Mouse (Mus musculus) ovary, adult 10 weeks (tissue): ENCODE results near the gene Phc1. TPM values are rescaled to one million over a fixed set of nuclear protein-coding genes. Genes with fewer than 3 reads are reported as not detected.

ENCODE experiments used
- polyA plus RNA-seq: library from polyadenylated mRNA; stranded (reverse); fragments of 350-450 nt; fragmentation: Illumina TruSeq; extraction: RNeasy Lipid Tissue Mini Kit (QIAGEN cat#74804); gene quantifications from one replicate; pipeline ENCODE4 v1.2.3, GENCODE M21; 2014

Phc1 gene
- 4.2 TPM for polyA plus RNA-seq

DNA sequence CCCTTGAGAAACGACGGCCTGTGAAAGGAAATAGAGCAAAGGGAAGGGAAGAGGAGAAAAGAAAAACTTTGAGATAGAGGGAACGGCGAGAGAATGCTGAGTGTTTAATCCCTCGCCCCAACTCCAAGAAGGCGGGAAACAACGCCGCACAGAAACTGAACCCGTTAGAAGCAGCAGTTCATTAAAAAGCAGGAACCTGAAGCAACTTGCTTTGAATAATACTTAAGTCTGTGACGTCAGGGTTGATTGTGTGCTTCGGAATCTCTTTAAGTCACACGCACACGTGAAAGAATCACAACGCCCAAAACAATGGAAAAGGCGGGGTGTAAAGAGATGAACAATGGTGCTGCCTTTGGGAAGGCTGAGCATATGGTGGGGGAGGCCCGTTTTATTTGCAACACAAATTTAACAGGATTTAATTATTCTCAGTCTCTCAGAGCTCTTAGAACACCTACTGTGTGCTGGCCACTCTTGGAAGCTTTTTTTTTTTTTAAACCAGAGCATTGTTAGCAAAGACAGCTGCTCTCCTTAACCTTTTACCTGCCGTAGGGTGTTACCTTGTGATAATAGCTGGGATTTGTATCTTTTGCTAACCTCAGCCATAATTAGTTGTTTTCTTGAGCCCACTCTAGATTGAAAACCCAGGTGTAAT lies at the start of gene Phc1:
TSS of gene Phc1 (minus strand) at position 213 of the 652 bp plus-strand sequence.

DNA sequence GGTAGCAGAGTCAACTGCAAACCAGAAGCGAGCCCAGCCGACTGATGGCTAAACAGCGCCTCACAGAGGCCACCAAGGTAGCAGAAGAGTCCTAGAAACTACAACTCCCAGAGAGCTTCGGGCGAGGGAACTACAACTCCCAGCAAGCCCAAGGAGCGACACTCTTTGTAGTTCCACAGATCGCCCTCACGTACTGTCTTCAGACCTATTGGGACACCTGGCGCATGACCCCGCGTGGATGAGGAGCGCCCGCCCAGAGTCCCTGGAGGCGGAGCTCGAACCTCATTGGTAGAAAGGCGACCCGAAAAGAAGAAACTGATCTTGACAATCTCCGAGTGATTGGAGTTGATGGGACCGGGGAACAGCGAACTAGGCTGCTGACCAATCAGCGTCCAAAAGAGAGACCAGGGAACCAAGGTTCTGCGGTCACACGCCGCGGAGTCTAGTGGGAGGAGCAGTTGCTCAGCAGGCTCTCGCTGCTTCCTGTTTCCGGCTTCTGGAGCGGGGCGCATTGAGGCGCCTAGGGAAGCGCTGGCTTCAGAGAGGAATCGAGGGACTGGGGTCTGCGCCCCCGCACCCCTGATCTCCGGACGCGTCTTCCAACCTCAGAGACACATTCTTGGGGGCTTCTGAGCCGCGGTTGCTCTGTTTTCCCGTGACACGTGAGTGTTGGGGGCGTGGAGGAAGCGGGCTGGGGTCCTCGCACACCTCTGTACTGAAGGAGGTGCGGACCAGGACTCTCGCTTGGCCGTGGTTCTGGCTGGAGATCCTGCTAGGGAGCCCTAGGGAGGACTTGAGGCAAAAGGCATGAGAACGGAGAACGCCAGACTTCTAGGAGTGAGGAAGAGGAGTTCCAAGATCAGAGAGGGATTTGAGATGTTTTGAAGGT lies 31.6 kb downstream of the Phc1 start, which contains the start of gene M6pr:
TSS of gene M6pr (plus strand) at position 216 of the 889 bp plus-strand sequence.

DNA sequence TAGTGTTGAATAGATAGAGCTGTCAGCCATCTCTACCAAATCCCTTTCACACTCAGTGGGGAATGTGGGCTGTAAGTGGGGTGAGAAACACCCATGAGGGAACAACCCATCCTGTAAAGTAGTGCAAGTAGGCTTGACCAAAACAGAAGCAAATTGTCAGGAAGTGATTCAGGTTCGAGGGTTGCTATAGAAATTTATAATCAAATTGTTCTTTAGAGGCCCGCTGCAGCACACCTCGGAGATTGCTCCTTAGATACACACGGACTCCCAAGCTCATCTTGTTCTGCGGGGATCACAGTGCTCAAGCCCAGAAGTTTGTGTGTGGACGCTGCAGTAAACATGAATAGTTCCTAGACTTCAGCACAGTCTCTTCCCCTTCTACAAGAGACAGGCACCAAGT lies 57.6 kb downstream of the Phc1 start, which contains the start of gene Klrg1:
TSS of gene Klrg1 (minus strand) at position 101 of the 400 bp plus-strand sequence.

Other genes with a start within 250 kb of the Phc1 start
- gene Klrg1, start 57.7 kb downstream of the Phc1 start, polyA plus RNA-seq: 0.34 TPM
- gene M6pr, start 31.8 kb downstream of the Phc1 start, polyA plus RNA-seq: 234 TPM
- 81.0 TPM for gene Rimklb, start 158.2 kb upstream of the Phc1 start, polyA plus RNA-seq
- 33.2 TPM for gene Mfap5, start 165.3 kb upstream of the Phc1 start, polyA plus RNA-seq
- gene Aicda, start 213.2 kb upstream of the Phc1 start, polyA plus RNA-seq: 4.4 TPM